Comparison of ENCODE assay signal across 13 mouse cellular contexts in the genomic region with DNA sequence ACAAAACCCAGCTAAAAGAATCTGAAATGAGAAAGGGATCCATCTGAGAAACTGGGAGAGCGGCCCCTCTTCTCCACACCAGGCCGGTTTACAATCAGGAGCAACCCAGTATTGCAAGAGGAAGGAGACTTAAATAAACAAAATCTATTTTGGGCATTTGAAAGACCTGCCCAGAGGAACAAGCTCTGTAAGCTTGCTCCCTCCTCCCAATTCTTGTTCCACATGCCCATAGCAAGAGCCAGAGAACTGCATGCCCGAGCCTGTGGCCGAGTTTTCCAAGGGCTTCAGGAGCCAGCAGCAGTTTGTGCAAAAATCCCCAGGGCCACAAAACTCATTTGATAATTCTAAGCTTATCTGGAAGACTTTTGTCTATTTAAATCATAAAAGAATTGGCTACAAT. TPM values are rescaled to one million over a fixed set of nuclear protein-coding genes. Genes with fewer than 3 reads are reported as not detected.
A peak's percentile ranks its signal among the peaks of the same experiment; 100 is the strongest.
DNase-seq lines count a peak whose midpoint lies in the region; ATAC-seq and TF ChIP-seq lines count a peak whose summit lies in the region.
"Had no signal": no experiment of that assay in that cellular context is flagged by ENCODE, and none has a peak within 500 bp of the region (broad histone marks: within the 10 kb centered on the region; RNA-seq: fewer than 3 reads in every experiment).

No protein-coding gene starts in this region.

- peak overlapping the region; percentile 72 for H3K27ac ChIP-seq in heart, embryonic 13.5 days (replicated peaks)
- H3K27ac ChIP-seq in lung, postnatal 0 days (ENCODE audit: low read length) = no peak overlapping the region
- H3K27ac ChIP-seq in forebrain, embryonic 13.5 days = no peak overlapping the region
- H3K27ac ChIP-seq: hindbrain, embryonic 12.5 days; neural tube, embryonic 13.5 days had no signal

- TF ChIP-seq CTCF in lung, postnatal 0 days (IDR thresholded peaks at IDR 0.05) = no peak

- H3K9ac ChIP-seq in heart, embryonic 13.5 days = no peak overlapping the region
- no peak overlapping the region for H3K9ac ChIP-seq in lung, postnatal 0 days (replicated peaks; ENCODE audit: low read depth)
- no peak overlapping the region for H3K9ac ChIP-seq in forebrain, embryonic 13.5 days
- H3K9ac ChIP-seq: hindbrain, embryonic 12.5 days; neural tube, embryonic 13.5 days had no signal

- H3K27me3 ChIP-seq in heart, embryonic 13.5 days (replicated peaks) = no peaks in the 10 kb centered on the region
- H3K27me3 ChIP-seq in lung, postnatal 0 days (replicated peaks; ENCODE audit: insufficient read depth, low read length) = no peaks in the 10 kb centered on the region
- H3K27me3 ChIP-seq in forebrain, embryonic 13.5 days = no peaks in the 10 kb centered on the region
- H3K27me3 ChIP-seq: hindbrain, embryonic 12.5 days; neural tube, embryonic 13.5 days had no signal

- ATAC-seq in heart, embryonic 13.5 days (ENCODE audit: extremely low read depth, insufficient number of reproducible peaks, low FRiP score, low TSS enrichment) = no peak
- ATAC-seq in lung, postnatal 0 days = peak; percentile 75
- ATAC-seq in forebrain, embryonic 13.5 days = no peak
- no peak for ATAC-seq in monocyte, adult 5-6 weeks (replicated peaks; ENCODE audit: insufficient number of reproducible peaks, low FRiP score, low TSS enrichment, poor library complexity, severe bottlenecking)

- no peak overlapping the region for H3K4me2 ChIP-seq in heart, embryonic 13.5 days
- H3K4me2 ChIP-seq in lung, postnatal 0 days (replicated peaks; ENCODE audit: low read depth, low read length) = no peak overlapping the region
- no peak overlapping the region for H3K4me2 ChIP-seq in forebrain, embryonic 13.5 days
- H3K4me2 ChIP-seq: hindbrain, embryonic 12.5 days; neural tube, embryonic 13.5 days had no signal

- H3K4me1 ChIP-seq in heart, embryonic 13.5 days = peaks cover 13% of the 10 kb centered on the region
- no peaks in the 10 kb centered on the region for H3K4me1 ChIP-seq in lung, postnatal 0 days (ENCODE audit: insufficient read depth, low read depth, low read length)
- no peaks in the 10 kb centered on the region for H3K4me1 ChIP-seq in forebrain, embryonic 13.5 days
- H3K4me1 ChIP-seq: hindbrain, embryonic 12.5 days; neural tube, embryonic 13.5 days had no signal

- H3K4me3 ChIP-seq in heart, embryonic 13.5 days = no peak overlapping the region
- no peak overlapping the region for H3K4me3 ChIP-seq in lung, postnatal 0 days (ENCODE audit: low read depth, low read length)
- no peak overlapping the region for H3K4me3 ChIP-seq in forebrain, embryonic 13.5 days
- H3K4me3 ChIP-seq: hindbrain, embryonic 12.5 days; neural tube, embryonic 13.5 days had no signal

- peak; percentile 50 for DNase-seq in urinary bladder, postnatal 14 days (ENCODE audit: low spot score)
- no peak for DNase-seq in urinary bladder, postnatal 10 days (ENCODE audit: low spot score)
- DNase-seq in lung, postnatal 0 days (ENCODE audit: low spot score) = peak; percentile 72
- no peak for DNase-seq in cerebellum, postnatal 14 days
- DNase-seq: cerebellum, postnatal 36 days; kidney, adult 8-10 months; midbrain, embryonic 14.5 days; right cerebral cortex, adult 18-20 months had no signal

- H3K36me3 ChIP-seq in heart, embryonic 13.5 days = peaks cover 82% of the 10 kb centered on the region
- 0 out of 2 replicates have a peak, but pooled peaks cover 4% of the 10 kb centered on the region for H3K36me3 ChIP-seq in lung, postnatal 0 days (ENCODE audit: insufficient read depth, low read length)
- H3K36me3 ChIP-seq in forebrain, embryonic 13.5 days (ENCODE audit: poor library complexity, severe bottlenecking) = peaks cover 76% of the 10 kb centered on the region

- TF ChIP-seq EP300 in lung, postnatal 0 days (IDR thresholded peaks at IDR 0.05) = peak; percentile 39; the same call in 1 of the 2 replicates

- WGBS in heart, embryonic 13.5 days = 40% methylated on average over 4 of the region's 4 CpGs
- 33% methylated on average over 4 of the region's 4 CpGs for WGBS in lung, postnatal 0 days
- WGBS in forebrain, embryonic 13.5 days = 93% methylated on average over 4 of the region's 4 CpGs

- H3K9me3 ChIP-seq in heart, embryonic 13.5 days = no peaks in the 10 kb centered on the region
- no peaks in the 10 kb centered on the region for H3K9me3 ChIP-seq in lung, postnatal 0 days (ENCODE audit: low read length)
- no peaks in the 10 kb centered on the region for H3K9me3 ChIP-seq in forebrain, embryonic 13.5 days (replicated peaks)
- H3K9me3 ChIP-seq: hindbrain, embryonic 12.5 days; neural tube, embryonic 13.5 days had no signal

RNA-seq across cellular contexts. Expression of a gene that starts 23.5 kb away (rescaled TPM):
- 297 and 329 TPM in 2 replicates for polyA plus RNA-seq in heart, embryonic 13.5 days (2015; fragmentation: Nextera tagmentation; extraction: Ambion mirVana)
- polyA plus RNA-seq in lung, postnatal 0 days (2015; fragmentation: Nextera tagmentation; extraction: Ambion mirVana) = 382 and 428 TPM in 2 replicates
- polyA plus RNA-seq in forebrain, embryonic 13.5 days (2015; fragmentation: Nextera tagmentation; extraction: Ambion mirVana) = 209 and 234 TPM in 2 replicates
- total RNA-seq in monocyte, adult 5-6 weeks (2017) = 3.6 to 16.5 TPM (median 4.6 TPM) in 3 replicates

RNA-seq across cellular contexts. Expression of a gene that starts 57.7 kb away (rescaled TPM):
- polyA plus RNA-seq in heart, embryonic 13.5 days (2015; fragmentation: Nextera tagmentation; extraction: Ambion mirVana) = 53.2 and 58.8 TPM in 2 replicates
- polyA plus RNA-seq in lung, postnatal 0 days (2015; fragmentation: Nextera tagmentation; extraction: Ambion mirVana) = 41.1 and 41.4 TPM in 2 replicates
- polyA plus RNA-seq in forebrain, embryonic 13.5 days (2015; fragmentation: Nextera tagmentation; extraction: Ambion mirVana) = 44.6 and 49.1 TPM in 2 replicates
- total RNA-seq in monocyte, adult 5-6 weeks (2017) = 11.6 to 23.2 TPM (median 12.3 TPM) in 3 replicates

Comparison
In these comparisons a context has a peak if more than half of its experiments do, and no peak if none do; other contexts are left out.
1. DNase-seq: peak in urinary bladder, postnatal 14 days (single experiment) and lung, postnatal 0 days (single experiment); none in urinary bladder, postnatal 10 days (single experiment) and cerebellum, postnatal 14 days (0 of 2).